Mouse (Mus musculus): ENCODE data around the gene Cnr1. TPM values are rescaled to one million over a fixed set of nuclear protein-coding genes. Genes with fewer than 3 reads are reported as not detected.

Cnr1 gene
- polyA plus RNA-seq (2021; fragmentation: Nextera tagmentation) = 37.5 and 45.8 TPM in 2 replicates
- long read RNA-seq, experiment 1, full-length matches to known transcripts = 2 of 81 reads
- long read RNA-seq, experiment 1, partial matches to known transcripts = 3 of 81 reads
- long read RNA-seq, experiment 1, other reads (novel, unspliced or antisense) = 76 of 81 reads
- long read RNA-seq, experiment 2, full-length matches to known transcripts = 21 of 130 reads
- long read RNA-seq, experiment 2, partial matches to known transcripts = 94 of 130 reads
- long read RNA-seq, experiment 2, other reads (novel, unspliced or antisense) = 15 of 130 reads

DNA sequence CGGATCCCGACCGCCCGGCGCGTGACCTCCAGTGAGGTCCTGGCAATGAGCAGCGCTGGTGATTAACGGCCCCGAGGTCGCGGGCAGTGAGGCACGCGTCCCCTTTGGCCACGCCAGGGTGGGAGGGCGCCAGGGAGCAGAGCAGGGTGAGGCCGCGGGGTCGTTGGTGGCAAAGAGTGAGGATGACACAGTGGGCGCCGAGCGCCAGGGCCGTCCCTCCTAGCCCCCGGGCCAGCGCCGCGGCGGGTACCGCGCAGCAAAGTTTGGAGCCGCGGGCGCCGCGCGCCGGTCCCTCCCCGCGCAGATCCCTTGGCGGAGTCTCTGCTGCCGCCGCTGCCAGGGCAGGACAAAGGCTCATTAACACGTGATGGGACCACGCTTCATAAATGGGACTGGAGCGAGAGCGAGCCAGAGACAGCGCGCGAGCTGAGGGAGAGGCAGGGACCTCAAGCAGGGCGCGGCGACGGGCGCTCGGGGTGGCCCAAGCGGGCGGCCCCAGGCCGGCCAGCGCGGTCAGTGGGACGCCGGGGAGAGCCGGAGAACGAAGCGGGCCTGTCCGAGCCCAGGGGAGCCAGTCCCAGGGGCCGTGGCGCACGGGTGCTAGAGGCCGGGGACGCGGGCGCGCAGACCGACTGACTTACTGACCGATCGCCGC is at the start of gene Cnr1:
Cnr1 (plus strand) TSS at position 360 of the 655 bp plus-strand sequence.

Other genes with a start within 250 kb of the Cnr1 start
- 0.34 TPM in 2 replicates for gene Spaca1, start 125.6 kb downstream of the Cnr1 start, polyA plus RNA-seq (2021; fragmentation: Nextera tagmentation)